Mouse (Mus musculus): ENCODE data around the gene Rbks. TPM values are rescaled to one million over a fixed set of nuclear protein-coding genes. Genes with fewer than 3 reads are reported as not detected.
A peak's percentile ranks its signal among the peaks of the same experiment; 100 is the strongest.

Gene Rbks
- 3.2 and 4.2 TPM in 2 replicates for polyA plus RNA-seq (2012; rRNA removed)

GRCm38 (mm10) chr5:31696971-31697643 is at the start of gene Rbks:
Rbks (minus strand) TSS chr5:31697627.
- Histone ChIP-seq H3K27ac (ENCODE audit: insufficient read depth, low read length) (peak within 1 kb of the TSS; percentile 97), H3K4me1 (ENCODE audit: control insufficient read depth, insufficient read depth, low read length) (peaks cover 6% of the 10 kb centered on the region), H3K4me3 (ENCODE audit: insufficient read depth, low read length) (peak within 1 kb of the TSS; percentile 88)
- no peak for TF ChIP-seq CTCF (IDR thresholded peaks at IDR 0.05; ENCODE audit: extremely low read depth, insufficient read depth, low read length)
- no peak for TF ChIP-seq POLR2A (IDR thresholded peaks at IDR 0.05; ENCODE audit: extremely low read depth, insufficient read depth, low read length)

- Histone ChIP-seq H3K4me1 (ENCODE audit: control insufficient read depth, insufficient read depth, low read length) (no peaks in the 10 kb centered on the region), H3K27ac (ENCODE audit: insufficient read depth, low read length) (no peak overlapping the region), H3K4me3 (ENCODE audit: insufficient read depth, low read length) (no peak overlapping the region)
- TF ChIP-seq POLR2A (IDR thresholded peaks at IDR 0.05; ENCODE audit: extremely low read depth, insufficient read depth, low read length) (no peak), CTCF (IDR thresholded peaks at IDR 0.05; ENCODE audit: extremely low read depth, insufficient read depth, low read length) (no peak)
These were observed 45.1 kb upstream of the Rbks start for GRCm38 (mm10) chr5:31742521-31743031.

DNA sequence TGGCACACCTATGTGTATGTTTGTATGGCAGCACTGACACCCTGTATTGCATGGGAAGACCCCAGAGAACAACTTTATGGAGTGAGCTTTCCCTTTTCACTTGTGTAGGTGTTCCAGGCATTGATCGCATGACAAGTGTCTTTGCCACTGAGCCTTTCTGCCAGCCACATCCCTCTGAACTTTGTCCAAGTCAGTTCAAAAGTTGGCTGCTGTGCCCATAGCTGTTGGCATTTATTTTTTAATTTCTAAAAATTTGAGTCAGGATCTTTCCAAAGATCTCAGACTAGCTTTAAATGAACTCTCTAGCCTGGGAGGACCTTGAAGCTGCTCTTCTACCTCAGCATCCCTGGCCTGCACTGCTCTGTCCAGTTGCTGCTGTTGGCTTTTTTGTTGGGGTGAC is 44.5 kb upstream of the Rbks start:
- Histone ChIP-seq H3K4me1 (ENCODE audit: control insufficient read depth, insufficient read depth, low read length) (no peaks in the 10 kb centered on the region), H3K4me3 (ENCODE audit: insufficient read depth, low read length) (no peak overlapping the region), H3K27ac (ENCODE audit: insufficient read depth, low read length) (no peak overlapping the region)
- no peak for TF ChIP-seq CTCF (IDR thresholded peaks at IDR 0.05; ENCODE audit: extremely low read depth, insufficient read depth, low read length)
- no peak for TF ChIP-seq POLR2A (IDR thresholded peaks at IDR 0.05; ENCODE audit: extremely low read depth, insufficient read depth, low read length)

- TF ChIP-seq POLR2A (IDR thresholded peaks at IDR 0.05; ENCODE audit: extremely low read depth, insufficient read depth, low read length), result no peak
- TF ChIP-seq CTCF (IDR thresholded peaks at IDR 0.05; ENCODE audit: extremely low read depth, insufficient read depth, low read length), result no peak
- Histone ChIP-seq H3K4me3 (ENCODE audit: insufficient read depth, low read length) (no peak overlapping the region), H3K4me1 (ENCODE audit: control insufficient read depth, insufficient read depth, low read length) (no peaks in the 10 kb centered on the region), H3K27ac (ENCODE audit: insufficient read depth, low read length) (no peak overlapping the region)
These were observed 35.4 kb upstream of the Rbks start for GRCm38 (mm10) chr5:31732644-31733338.

GRCm38 (mm10) chr5:31727456-31727855 is 30.0 kb upstream of the Rbks start:
- Histone ChIP-seq H3K27ac (ENCODE audit: insufficient read depth, low read length) (no peak overlapping the region), H3K4me1 (ENCODE audit: control insufficient read depth, insufficient read depth, low read length) (no peaks in the 10 kb centered on the region), H3K4me3 (ENCODE audit: insufficient read depth, low read length) (no peak overlapping the region)
- no peak for TF ChIP-seq CTCF (IDR thresholded peaks at IDR 0.05; ENCODE audit: extremely low read depth, insufficient read depth, low read length)
- TF ChIP-seq POLR2A (IDR thresholded peaks at IDR 0.05; ENCODE audit: extremely low read depth, insufficient read depth, low read length), result no peak

DNA sequence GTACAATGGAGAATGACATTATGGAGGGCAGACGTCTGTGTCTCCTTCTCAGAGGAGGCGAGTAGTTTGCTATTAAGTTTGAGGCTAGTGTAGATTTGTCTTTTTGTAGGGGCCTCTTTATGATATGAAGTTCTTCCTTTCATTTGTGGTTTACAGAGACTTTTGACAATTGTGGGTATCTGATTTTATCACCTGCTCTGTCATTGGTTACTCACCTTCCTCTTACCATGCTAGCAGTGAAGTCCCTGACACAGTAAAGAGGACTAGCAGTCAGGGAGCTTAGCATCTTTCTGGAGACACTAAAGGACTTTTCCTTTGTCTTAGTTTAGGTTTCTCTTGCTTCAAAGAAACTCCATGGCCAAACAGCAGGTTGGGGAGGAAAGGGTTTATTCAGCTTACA is 28.5 kb upstream of the Rbks start:
- TF ChIP-seq POLR2A (IDR thresholded peaks at IDR 0.05; ENCODE audit: extremely low read depth, insufficient read depth, low read length) (no peak), CTCF (IDR thresholded peaks at IDR 0.05; ENCODE audit: extremely low read depth, insufficient read depth, low read length) (no peak)
- no peaks in the 10 kb centered on the region for H3K4me1 ChIP-seq (ENCODE audit: control insufficient read depth, insufficient read depth, low read length)
- H3K27ac ChIP-seq (ENCODE audit: insufficient read depth, low read length), result no peak overlapping the region
- no peak overlapping the region for H3K4me3 ChIP-seq (ENCODE audit: insufficient read depth, low read length)

GRCm38 (mm10) chr5:31724519-31724918 is 27.1 kb upstream of the Rbks start:
- H3K27ac ChIP-seq (ENCODE audit: insufficient read depth, low read length), result no peak overlapping the region
- no peaks in the 10 kb centered on the region for H3K4me1 ChIP-seq (ENCODE audit: control insufficient read depth, insufficient read depth, low read length)
- H3K4me3 ChIP-seq (ENCODE audit: insufficient read depth, low read length), result no peak overlapping the region
- TF ChIP-seq CTCF (IDR thresholded peaks at IDR 0.05; ENCODE audit: extremely low read depth, insufficient read depth, low read length), result no peak
- TF ChIP-seq POLR2A (IDR thresholded peaks at IDR 0.05; ENCODE audit: extremely low read depth, insufficient read depth, low read length), result no peak

DNA sequence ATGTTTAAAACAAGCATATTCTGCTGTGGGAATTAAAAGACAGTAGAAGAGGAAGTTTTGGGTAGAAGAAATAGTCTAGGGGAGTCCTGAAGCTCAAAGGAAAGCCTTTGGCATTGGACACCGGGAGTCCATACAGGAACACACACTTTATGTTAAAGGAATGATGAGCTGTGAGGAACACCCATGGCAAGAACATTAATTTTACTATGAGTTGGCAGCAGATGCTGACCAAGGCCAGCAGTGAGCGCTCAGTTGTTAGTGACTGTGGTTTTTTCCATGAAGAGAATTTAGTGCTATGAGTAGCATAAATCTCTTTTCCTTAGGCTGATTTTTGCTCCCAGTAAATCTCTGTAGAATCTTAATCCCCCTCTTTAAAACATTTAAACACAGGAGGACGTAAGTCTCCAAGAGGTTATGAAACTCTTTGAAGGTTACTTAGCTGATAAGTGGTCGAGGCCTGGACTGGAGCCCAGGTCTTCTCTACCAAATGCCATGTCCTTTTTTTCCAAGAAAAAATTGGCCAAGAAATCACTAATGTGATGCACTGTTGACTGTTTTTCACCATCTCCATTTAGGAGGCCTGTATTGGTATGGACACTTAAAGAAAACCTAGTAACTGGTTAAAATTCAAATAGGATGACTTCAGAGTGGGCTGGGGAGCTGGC is 18.2 kb upstream of the Rbks start:
- no peak for TF ChIP-seq CTCF (IDR thresholded peaks at IDR 0.05; ENCODE audit: extremely low read depth, insufficient read depth, low read length)
- no peak for TF ChIP-seq POLR2A (IDR thresholded peaks at IDR 0.05; ENCODE audit: extremely low read depth, insufficient read depth, low read length)
- H3K4me1 ChIP-seq (ENCODE audit: control insufficient read depth, insufficient read depth, low read length), result no peaks in the 10 kb centered on the region
- H3K27ac ChIP-seq (ENCODE audit: insufficient read depth, low read length), result no peak overlapping the region
- no peak overlapping the region for H3K4me3 ChIP-seq (ENCODE audit: insufficient read depth, low read length)

DNA sequence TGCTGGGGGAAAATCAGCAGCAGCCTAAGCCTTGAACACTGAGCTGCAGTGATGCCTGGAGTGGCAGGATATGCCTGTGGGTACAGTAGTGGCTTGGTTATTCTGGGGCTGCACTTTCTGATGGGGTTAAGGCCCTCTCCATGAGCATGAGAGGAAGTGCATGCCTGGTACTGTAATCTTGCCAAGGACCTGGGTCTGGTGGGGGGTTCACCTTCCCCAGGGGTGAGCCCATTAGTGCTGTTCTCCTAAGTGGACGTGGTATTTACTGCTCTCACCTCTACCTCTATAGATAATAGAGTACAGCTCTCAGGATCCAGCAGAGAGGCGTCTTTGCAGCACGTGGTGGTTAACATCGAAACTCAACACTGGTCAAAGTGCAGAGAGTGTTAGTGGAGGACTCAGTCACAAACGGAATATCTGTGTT is 16.4 kb upstream of the Rbks start:
- TF ChIP-seq POLR2A (IDR thresholded peaks at IDR 0.05; ENCODE audit: extremely low read depth, insufficient read depth, low read length) (no peak), CTCF (IDR thresholded peaks at IDR 0.05; ENCODE audit: extremely low read depth, insufficient read depth, low read length) (no peak)
- Histone ChIP-seq H3K4me3 (ENCODE audit: insufficient read depth, low read length) (no peak overlapping the region), H3K4me1 (ENCODE audit: control insufficient read depth, insufficient read depth, low read length) (no peaks in the 10 kb centered on the region), H3K27ac (ENCODE audit: insufficient read depth, low read length) (no peak overlapping the region)
